Comparison of ENCODE assay signal across 13 mouse cellular contexts in genomic region chr17:10529329-10529955, GRCm38 (mm10).
DNase-seq lines count a peak whose midpoint lies in the region; ATAC-seq and TF ChIP-seq lines count a peak whose summit lies in the region.
"Had no signal": no experiment of that assay in that cellular context is flagged by ENCODE, and none has a peak within 500 bp of the region (broad histone marks: within the 10 kb centered on the region; RNA-seq: fewer than 3 reads in every experiment).

No protein-coding gene starts in this region.

- H3K4me1 ChIP-seq in hindbrain, postnatal 0 days (ENCODE audit: insufficient read depth, low read length) = 0 out of 2 replicates have a peak, but pooled peaks cover 6% of the 10 kb centered on the region
- H3K4me1 ChIP-seq in hindbrain, embryonic 11.5 days (replicated peaks; ENCODE audit: control insufficient read depth, insufficient read depth, low read length) = no peaks in the 10 kb centered on the region
- H3K4me1 ChIP-seq in hindbrain, embryonic 10.5 days (replicated peaks) = 0 out of 2 replicates have a peak, but pooled peaks cover 8% of the 10 kb centered on the region

- H3K9ac ChIP-seq in hindbrain, postnatal 0 days (replicated peaks; ENCODE audit: low read length) = no peak overlapping the region
- H3K9ac ChIP-seq in hindbrain, embryonic 11.5 days (ENCODE audit: low read depth, low read length) = no peak overlapping the region
- H3K9ac ChIP-seq: lung, embryonic 14.5 days had no signal

- H3K4me2 ChIP-seq in hindbrain, postnatal 0 days (ENCODE audit: low read depth, low read length) = no peak overlapping the region
- H3K4me2 ChIP-seq in hindbrain, embryonic 11.5 days (replicated peaks; ENCODE audit: low read depth, low read length) = no peak overlapping the region
- H3K4me2 ChIP-seq: lung, embryonic 14.5 days had no signal

- no peaks in the 10 kb centered on the region for H3K27me3 ChIP-seq in hindbrain, postnatal 0 days (ENCODE audit: insufficient read depth, low read length)
- no peaks in the 10 kb centered on the region for H3K27me3 ChIP-seq in hindbrain, embryonic 11.5 days (ENCODE audit: control insufficient read depth, insufficient read depth, low read length)
- no peaks in the 10 kb centered on the region for H3K27me3 ChIP-seq in hindbrain, embryonic 10.5 days (ENCODE audit: insufficient read depth, poor library complexity, severe bottlenecking)

- H3K9me3 ChIP-seq in hindbrain, postnatal 0 days (ENCODE audit: low read length) = no peaks in the 10 kb centered on the region
- no peaks in the 10 kb centered on the region for H3K9me3 ChIP-seq in hindbrain, embryonic 11.5 days (ENCODE audit: control insufficient read depth, low read length)
- H3K9me3 ChIP-seq in hindbrain, embryonic 10.5 days = no peaks in the 10 kb centered on the region

- TF ChIP-seq CTCF in hindbrain, postnatal 0 days (IDR thresholded peaks at IDR 0.05; ENCODE audit: low read depth) = peak; percentile 27; the same call in 1 of the 2 replicates
- TF ChIP-seq CTCF in brain, embryonic 14.5 days (IDR thresholded peaks at IDR 0.05; ENCODE audit: borderline replicate concordance, extremely low read depth, insufficient read depth, insufficient read length) = peak; percentile 5; the same call in 1 of the 2 replicates

- no peak for DNase-seq in hindbrain, postnatal 0 days (ENCODE audit: low spot score)
- no peak for DNase-seq in hindbrain, embryonic 11.5 days (ENCODE audit: low spot score)
- peak; percentile 6 for DNase-seq in lung, postnatal 14 days
- no peak for DNase-seq in lung, adult 18-20 months
- peak; percentile 51 for DNase-seq in ES-CJ7 (ENCODE audit: low read depth, low spot score)
- peak; percentile 56 for DNase-seq in brain, embryonic 14.5 days (ENCODE audit: low read depth)
- no peak for DNase-seq in hindbrain, embryonic 10.5 days (ENCODE audit: low spot score)
- no peak for DNase-seq in layer of hippocampus, adult 8-10 months (ENCODE audit: low spot score in 2 of 2)
- DNase-seq: cerebellum, adult 18-20 months; heart, adult 18-20 months; kidney, adult 8-10 months; lung, embryonic 14.5 days; thymus, postnatal 25 days had no signal

- H3K4me3 ChIP-seq in hindbrain, postnatal 0 days (ENCODE audit: low read length) = no peak overlapping the region
- H3K4me3 ChIP-seq in hindbrain, embryonic 11.5 days (ENCODE audit: low read depth, low read length) = no peak overlapping the region
- H3K4me3 ChIP-seq in hindbrain, embryonic 10.5 days = no peak overlapping the region

- no peaks in the 10 kb centered on the region for H3K36me3 ChIP-seq in hindbrain, postnatal 0 days (ENCODE audit: insufficient read depth, low read length)
- no peaks in the 10 kb centered on the region for H3K36me3 ChIP-seq in hindbrain, embryonic 11.5 days (ENCODE audit: control insufficient read depth, insufficient read depth, low read length)
- H3K36me3 ChIP-seq in hindbrain, embryonic 10.5 days = no peaks in the 10 kb centered on the region

- H3K27ac ChIP-seq in hindbrain, postnatal 0 days = no peak overlapping the region
- H3K27ac ChIP-seq in hindbrain, embryonic 11.5 days (ENCODE audit: low read depth, low read length) = no peak overlapping the region
- H3K27ac ChIP-seq in hindbrain, embryonic 10.5 days = no peak overlapping the region

- no peak for ATAC-seq in hindbrain, postnatal 0 days
- ATAC-seq in hindbrain, embryonic 11.5 days (ENCODE audit: low FRiP score) = no peak

- 76% methylated on average over 3 of the region's 3 CpGs for WGBS in hindbrain, postnatal 0 days
- WGBS in hindbrain, embryonic 11.5 days = 68% methylated on average over 3 of the region's 3 CpGs
- 77% methylated on average over 3 of the region's 3 CpGs for WGBS in hindbrain, embryonic 10.5 days

- no peak for TF ChIP-seq POLR2A in brain, embryonic 14.5 days (IDR thresholded peaks at IDR 0.05; ENCODE audit: borderline replicate concordance, extremely low read depth, insufficient read depth, insufficient read length, poor library complexity, severe bottlenecking)

Comparison
In these comparisons a context has a peak if more than half of its experiments do, and no peak if none do; other contexts are left out.
1. DNase-seq: peak in lung, postnatal 14 days (single experiment), ES-CJ7 (single experiment) and brain, embryonic 14.5 days (single experiment); none in hindbrain, postnatal 0 days (single experiment), hindbrain, embryonic 11.5 days (single experiment), lung, adult 18-20 months (0 of 2), hindbrain, embryonic 10.5 days (single experiment) and layer of hippocampus, adult 8-10 months (0 of 2).